Mouse (Mus musculus): ENCODE data around the gene Plekha8. TPM values are rescaled to one million over a fixed set of nuclear protein-coding genes. Genes with fewer than 3 reads are reported as not detected.

Plekha8 gene
- total RNA-seq, 2 experiments from 2014 or later = 1.1 to 1.7 TPM

- no peak for ATAC-seq (replicated peaks; ENCODE audit: low FRiP score, poor library complexity, severe bottlenecking)
Measured at GRCm38 (mm10) chr6:54629734-54630133, 34.8 kb downstream of the Plekha8 start.

- 0 out of 2 replicates have a peak, but pooled peaks have one; percentile 39 for ATAC-seq (replicated peaks; ENCODE audit: low FRiP score, poor library complexity, severe bottlenecking)
Measured at GRCm38 (mm10) chr6:54631462-54631861, 36.6 kb downstream of the Plekha8 start.

- no peak for ATAC-seq (replicated peaks; ENCODE audit: low FRiP score, poor library complexity, severe bottlenecking)
Measured at GRCm38 (mm10) chr6:54639877-54640276, 45.0 kb downstream of the Plekha8 start.

- no peak for ATAC-seq (replicated peaks; ENCODE audit: low FRiP score, poor library complexity, severe bottlenecking)
Measured at GRCm38 (mm10) chr6:54641953-54642352, 47.0 kb downstream of the Plekha8 start.

GRCm38 (mm10) chr6:54643181-54643580 is 48.3 kb downstream of the Plekha8 start:
- no peak for ATAC-seq (replicated peaks; ENCODE audit: low FRiP score, poor library complexity, severe bottlenecking)

- no peak for ATAC-seq (replicated peaks; ENCODE audit: low FRiP score, poor library complexity, severe bottlenecking)
Measured at GRCm38 (mm10) chr6:54655471-54656095, 60.7 kb downstream of the Plekha8 start.

- no peak for ATAC-seq (replicated peaks; ENCODE audit: low FRiP score, poor library complexity, severe bottlenecking)
Measured at GRCm38 (mm10) chr6:54657861-54658260, 63.0 kb downstream of the Plekha8 start.

GRCm38 (mm10) chr6:54669868-54670267 is 75.0 kb downstream of the Plekha8 start:
- ATAC-seq (replicated peaks; ENCODE audit: low FRiP score, poor library complexity, severe bottlenecking) = no peak

GRCm38 (mm10) chr6:54672901-54673300 is 78.0 kb downstream of the Plekha8 start:
- no peak for ATAC-seq (replicated peaks; ENCODE audit: low FRiP score, poor library complexity, severe bottlenecking)

GRCm38 (mm10) chr6:54679686-54680085 is 84.8 kb downstream of the Plekha8 start:
- peak; percentile 52 for ATAC-seq (replicated peaks; ENCODE audit: low FRiP score, poor library complexity, severe bottlenecking)

GRCm38 (mm10) chr6:54680891-54681745 is 86.2 kb downstream of the Plekha8 start, which contains the start of gene Mturn:
Gene Mturn (plus strand): TSS chr6:54681624.
- ATAC-seq (replicated peaks; ENCODE audit: low FRiP score, poor library complexity, severe bottlenecking) = peak; percentile 74

GRCm38 (mm10) chr6:54681746-54682428 is 87.0 kb downstream of the Plekha8 start:
- peak; percentile 65 for ATAC-seq (replicated peaks; ENCODE audit: low FRiP score, poor library complexity, severe bottlenecking)

GRCm38 (mm10) chr6:54684085-54684484 is 89.2 kb downstream of the Plekha8 start:
- no peak for ATAC-seq (replicated peaks; ENCODE audit: low FRiP score, poor library complexity, severe bottlenecking)

GRCm38 (mm10) chr6:54685103-54685502 is 90.2 kb downstream of the Plekha8 start:
- ATAC-seq (replicated peaks; ENCODE audit: low FRiP score, poor library complexity, severe bottlenecking) = no peak

- no peak for ATAC-seq (replicated peaks; ENCODE audit: low FRiP score, poor library complexity, severe bottlenecking)
Measured at GRCm38 (mm10) chr6:54685716-54686395, 90.9 kb downstream of the Plekha8 start.

- no peak for ATAC-seq (replicated peaks; ENCODE audit: low FRiP score, poor library complexity, severe bottlenecking)
Measured at GRCm38 (mm10) chr6:54686946-54687737, 92.2 kb downstream of the Plekha8 start.

- no peak for ATAC-seq (replicated peaks; ENCODE audit: low FRiP score, poor library complexity, severe bottlenecking)
Measured at GRCm38 (mm10) chr6:54688467-54689323, 93.8 kb downstream of the Plekha8 start.

GRCm38 (mm10) chr6:54689686-54690085 is 94.8 kb downstream of the Plekha8 start:
- no peak for ATAC-seq (replicated peaks; ENCODE audit: low FRiP score, poor library complexity, severe bottlenecking)

Measured in erythroid progenitor cell, adult 5-6 weeks (primary cell).